Mouse (Mus musculus): ENCODE data around the gene Rbl1.

- TF ChIP-seq CTCF (IDR thresholded peaks at IDR 0.05; ENCODE audit: low read depth) (no peak), EP300 (IDR thresholded peaks at IDR 0.05; ENCODE audit: low read depth) (no peak)
Measured at GRCm38 (mm10) chr2:157129096-157129495, 75.2 kb downstream of the Rbl1 start.

Measured in heart, postnatal 0 days (tissue).